Mouse (Mus musculus): ENCODE measurements at regions not wholly inside any gene's neighbourhood (a gene's known extent, or its start where the extent isn't known, plus 50 kb on each side); places are given as distances from the start of the nearest gene placed in this dataset.

GRCm38 (mm10) chr13:31405312-31405711, 150.6 kb upstream of the Foxq1 start:
- DNase-seq (ENCODE audit: low read depth, low spot score), result peak; percentile 85

DNA sequence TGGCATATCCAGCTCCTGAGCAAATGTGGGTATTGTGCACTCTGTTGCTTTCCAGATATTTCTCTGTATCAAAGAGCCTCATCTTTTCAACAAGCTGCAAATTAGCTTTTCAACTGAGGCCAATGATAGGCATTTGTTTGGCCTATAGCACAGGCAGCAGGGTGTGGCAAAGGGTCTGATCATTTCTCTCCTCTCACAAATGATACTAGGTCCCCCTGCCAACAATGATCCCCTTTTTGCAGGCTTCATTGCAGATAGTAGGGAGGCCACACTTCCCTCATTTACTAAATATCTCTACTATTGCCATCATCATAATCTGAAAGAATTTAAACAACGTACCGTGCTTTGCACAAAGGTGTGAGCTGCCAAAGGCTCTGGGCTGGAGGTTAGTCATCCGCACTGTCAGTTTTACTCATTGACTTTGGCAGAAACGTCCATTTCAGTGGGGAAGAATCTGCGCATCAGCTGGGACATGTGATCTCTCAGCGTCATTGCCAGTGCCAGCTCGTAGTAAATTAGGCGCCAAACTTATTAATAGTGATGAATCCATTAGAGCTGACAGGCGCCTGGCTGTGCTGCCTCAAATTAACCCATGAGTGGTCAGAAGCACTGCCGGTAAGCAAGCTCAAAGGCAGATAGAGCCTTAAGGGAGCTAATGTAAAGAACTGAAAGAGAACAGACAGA, 147.4 kb upstream of the Foxq1 start:
- peak; percentile 82 for DNase-seq (ENCODE audit: low read depth, low spot score)

- no peak for DNase-seq (ENCODE audit: low read depth, low spot score)
Measured at GRCm38 (mm10) chr13:31409123-31409513, 146.8 kb upstream of the Foxq1 start.

GRCm38 (mm10) chr13:31421556-31421955, 134.4 kb upstream of the Foxq1 start:
- no peak for DNase-seq (ENCODE audit: low read depth, low spot score)

DNA sequence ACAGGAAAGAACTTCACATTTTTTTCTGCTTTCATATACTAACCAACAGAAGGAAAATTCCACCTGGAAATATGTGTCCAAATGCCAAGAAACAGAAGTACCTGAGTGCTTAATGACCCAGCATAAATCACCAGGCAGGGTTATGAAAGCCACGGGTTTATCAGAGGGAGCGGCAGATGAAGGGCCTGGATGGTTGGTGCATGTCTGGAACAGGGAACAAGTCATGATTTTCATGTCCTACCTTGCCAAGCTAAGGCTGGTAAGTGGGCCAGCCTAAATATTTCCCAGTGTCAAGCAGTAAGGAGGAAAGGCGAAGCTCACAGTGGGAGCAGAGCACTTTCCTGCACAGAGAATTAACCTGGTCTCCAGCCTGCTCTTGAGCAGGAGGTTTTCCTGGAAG, 132.3 kb upstream of the Foxq1 start:
- DNase-seq (ENCODE audit: low read depth, low spot score), result no peak

DNA sequence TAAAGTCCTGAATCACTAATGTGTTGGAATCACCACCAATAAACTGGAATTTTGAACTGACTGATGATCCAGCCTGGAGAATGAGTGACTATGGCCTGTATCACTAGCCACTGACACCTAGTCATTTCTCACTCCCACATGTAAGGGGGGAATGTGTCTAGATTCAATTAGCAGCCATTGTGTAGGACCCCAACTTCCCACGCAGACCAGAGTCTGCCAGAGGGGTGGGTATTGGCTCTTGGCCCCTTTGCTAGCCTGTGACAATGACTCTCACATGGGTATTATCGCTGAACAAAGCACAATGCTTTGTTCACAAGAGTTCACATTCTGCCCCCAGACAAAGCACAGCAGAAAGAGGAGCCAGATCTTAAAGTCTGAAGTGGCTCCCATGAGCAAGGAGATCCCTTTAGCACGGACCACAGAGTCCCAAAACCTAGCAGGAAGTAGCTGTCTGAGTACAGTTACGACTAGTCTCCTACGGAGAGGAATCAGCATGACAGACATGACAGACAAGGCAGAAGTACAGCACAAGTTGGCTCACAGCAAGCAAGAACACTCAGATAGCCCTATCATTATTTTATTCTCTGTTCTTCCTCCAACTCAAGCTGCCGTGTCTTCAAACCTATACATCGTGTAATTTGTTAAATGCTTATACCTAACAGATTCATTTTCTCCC, 130.0 kb upstream of the Foxq1 start:
- DNase-seq (ENCODE audit: low read depth, low spot score), result no peak

DNA sequence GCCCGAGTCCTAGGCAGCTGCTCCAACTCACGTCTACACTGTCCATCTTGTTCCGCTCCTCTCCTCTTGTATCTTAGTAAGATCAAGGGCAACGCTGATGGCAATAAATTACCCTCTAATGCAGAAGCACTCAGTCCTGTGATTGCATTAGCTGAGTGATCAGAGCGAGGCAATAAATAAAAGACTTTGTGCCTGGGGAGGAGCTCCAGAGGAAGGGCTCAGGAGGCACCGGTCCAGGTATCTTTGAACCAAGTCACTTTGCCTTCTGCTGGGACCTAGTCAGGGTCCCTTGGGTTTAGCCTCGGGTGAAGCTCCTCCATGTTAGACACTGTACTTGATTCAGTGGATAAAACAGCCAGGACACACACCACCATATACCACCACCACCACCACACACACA, 119.5 kb upstream of the Foxq1 start:
- no peak for DNase-seq (ENCODE audit: low read depth, low spot score)

DNA sequence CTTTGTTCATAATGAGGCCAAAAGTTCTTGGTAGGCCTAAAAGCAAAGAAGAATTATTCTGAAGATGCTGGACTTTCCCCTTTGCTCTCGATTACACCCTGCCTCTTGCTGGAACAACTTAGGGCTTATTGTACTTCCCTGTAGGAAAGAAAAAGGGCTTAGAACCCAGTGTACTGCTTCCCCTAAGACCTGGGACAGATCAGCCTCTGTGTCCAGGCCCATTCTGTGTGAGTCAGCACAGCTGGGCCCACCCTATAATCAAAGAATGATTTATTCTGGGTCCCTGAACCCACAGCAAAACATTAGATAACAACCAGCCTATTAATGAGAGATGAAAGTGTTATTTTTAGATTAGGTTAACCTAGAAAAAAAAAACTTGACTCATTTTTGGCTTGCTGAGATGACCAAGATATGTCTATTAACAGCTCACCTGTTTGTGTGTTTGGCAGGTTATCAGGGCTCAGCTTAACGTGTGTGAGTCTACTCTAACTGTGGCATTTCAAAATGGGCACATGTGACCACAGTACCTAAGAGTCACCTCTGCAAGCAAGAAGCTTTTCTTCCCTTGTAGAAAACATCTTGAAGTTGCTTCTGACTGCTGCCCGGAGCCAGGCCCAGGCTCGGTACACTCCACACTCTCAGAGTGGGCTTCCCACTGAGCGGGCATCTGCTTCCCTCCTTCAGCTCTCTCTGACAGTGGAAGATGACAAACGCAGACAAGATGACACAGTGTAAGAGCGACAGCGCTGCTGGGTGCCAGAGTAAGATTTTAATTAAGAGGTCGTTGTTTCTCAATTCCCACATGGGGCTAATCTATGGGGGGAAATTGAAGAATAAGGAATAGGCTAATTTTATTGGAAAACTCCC, 115.9 kb upstream of the Foxq1 start:
- DNase-seq (ENCODE audit: low read depth, low spot score), result no peak

- DNase-seq (ENCODE audit: low read depth, low spot score), result peak; percentile 77
Measured at GRCm38 (mm10) chr13:31458883-31459282, 97.1 kb upstream of the Foxq1 start.

DNA sequence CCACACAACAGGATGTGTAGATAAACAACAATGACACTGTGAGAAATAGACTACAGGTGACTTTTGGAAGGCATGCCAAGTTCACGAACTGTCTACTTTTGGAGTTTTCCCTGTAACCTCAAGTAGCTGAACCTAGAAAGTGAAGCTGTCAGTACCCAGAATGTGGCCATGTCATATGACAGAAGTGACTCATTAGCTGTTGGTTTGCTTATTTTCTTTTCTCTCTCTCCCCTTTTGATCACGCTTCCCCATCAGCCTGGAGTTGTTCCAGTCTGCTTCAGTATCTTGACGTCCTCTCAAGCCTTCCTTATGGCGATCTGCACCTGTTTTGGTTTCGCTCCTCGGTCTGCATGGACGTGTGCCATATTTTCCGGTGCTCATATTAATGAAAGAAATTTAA, 90.8 kb upstream of the Foxq1 start:
- peak; percentile 51 for DNase-seq (ENCODE audit: low read depth, low spot score)

- DNase-seq (ENCODE audit: low read depth, low spot score), result no peak
Measured at GRCm38 (mm10) chr13:31465711-31466110, 90.2 kb upstream of the Foxq1 start.

GRCm38 (mm10) chr13:31468131-31468530, 87.8 kb upstream of the Foxq1 start:
- DNase-seq (ENCODE audit: low read depth, low spot score), result peak; percentile 81

DNA sequence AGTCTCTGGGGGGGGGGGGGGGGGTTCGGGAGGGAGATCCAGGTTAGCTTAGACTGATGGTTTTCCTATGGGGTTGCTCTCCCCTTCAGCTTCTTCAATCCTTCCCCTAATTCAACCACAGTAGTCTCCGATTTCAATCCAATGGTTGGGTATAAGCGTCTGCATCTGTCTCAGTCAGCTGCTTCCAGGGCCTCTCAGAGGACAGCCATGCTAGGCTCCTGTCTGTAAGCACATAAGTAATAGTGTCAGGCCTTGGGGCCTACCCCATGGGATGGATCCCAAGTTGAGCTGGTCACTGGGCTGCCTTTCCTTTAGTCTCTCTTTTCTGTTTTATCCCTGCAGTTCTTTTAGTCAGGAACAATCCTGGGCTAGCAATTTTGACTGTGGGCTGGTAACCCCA, 87.0 kb upstream of the Foxq1 start:
- DNase-seq (ENCODE audit: low read depth, low spot score), result no peak

GRCm38 (mm10) chr13:31472366-31472765, 83.6 kb upstream of the Foxq1 start:
- no peak for DNase-seq (ENCODE audit: low read depth, low spot score)

- no peak for DNase-seq (ENCODE audit: low read depth, low spot score)
Measured at GRCm38 (mm10) chr13:31472804-31473203, 83.1 kb upstream of the Foxq1 start.

GRCm38 (mm10) chr13:31473275-31473674, 82.7 kb upstream of the Foxq1 start:
- no peak for DNase-seq (ENCODE audit: low read depth, low spot score)

DNA sequence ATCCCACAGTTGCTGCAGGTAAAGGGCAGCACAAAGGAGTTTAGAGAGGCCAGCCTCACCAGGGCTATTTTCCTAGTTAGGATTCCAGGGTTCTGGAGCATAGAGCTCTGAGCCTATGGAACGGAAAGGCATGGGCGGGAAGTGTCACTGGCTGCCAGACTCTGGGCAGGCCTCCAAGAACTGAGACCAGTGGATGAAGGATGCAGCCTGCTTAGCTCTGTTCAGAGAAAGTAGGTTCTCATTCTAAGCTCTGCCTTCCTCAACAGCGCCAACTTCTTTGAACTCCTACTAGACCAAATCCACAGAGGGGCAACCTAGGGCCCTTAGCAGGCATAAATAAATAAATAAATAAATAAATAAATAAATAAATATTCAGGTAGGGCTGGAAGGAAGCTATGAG, 80.1 kb upstream of the Foxq1 start:
- peak; percentile 46 for DNase-seq (ENCODE audit: low read depth, low spot score)

GRCm38 (mm10) chr13:31477171-31477867, 78.6 kb upstream of the Foxq1 start:
- DNase-seq (ENCODE audit: low read depth, low spot score), result no peak

GRCm38 (mm10) chr13:31481105-31481844, 74.7 kb upstream of the Foxq1 start:
- DNase-seq (ENCODE audit: low read depth, low spot score), result no peak

- no peak for DNase-seq (ENCODE audit: low read depth, low spot score)
Measured at GRCm38 (mm10) chr13:31486373-31486772, 69.6 kb upstream of the Foxq1 start.

DNA sequence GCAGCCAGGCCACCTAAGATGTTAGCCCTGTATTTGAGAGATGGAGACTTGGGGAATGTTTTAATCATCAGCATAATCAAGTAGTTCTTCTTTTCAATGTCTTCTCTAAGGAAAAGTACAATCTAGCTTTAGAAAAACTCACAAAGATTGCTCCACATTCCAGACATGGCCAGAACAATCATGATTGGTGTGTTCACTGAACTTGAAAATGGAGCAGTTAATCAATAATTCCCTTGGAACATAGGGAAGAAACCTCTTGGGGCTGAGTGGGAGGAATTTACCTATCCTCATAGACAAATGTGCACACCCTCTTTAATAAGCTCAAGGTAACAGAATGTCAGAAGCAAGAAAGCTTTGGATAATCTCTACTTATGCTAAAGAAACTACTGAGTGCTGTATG, 67.7 kb upstream of the Foxq1 start:
- DNase-seq (ENCODE audit: low read depth, low spot score), result no peak

Measured in 3T3-L1 (cell line).